Comparison of ENCODE assay signal across 8 mouse cellular contexts in the genomic region with DNA sequence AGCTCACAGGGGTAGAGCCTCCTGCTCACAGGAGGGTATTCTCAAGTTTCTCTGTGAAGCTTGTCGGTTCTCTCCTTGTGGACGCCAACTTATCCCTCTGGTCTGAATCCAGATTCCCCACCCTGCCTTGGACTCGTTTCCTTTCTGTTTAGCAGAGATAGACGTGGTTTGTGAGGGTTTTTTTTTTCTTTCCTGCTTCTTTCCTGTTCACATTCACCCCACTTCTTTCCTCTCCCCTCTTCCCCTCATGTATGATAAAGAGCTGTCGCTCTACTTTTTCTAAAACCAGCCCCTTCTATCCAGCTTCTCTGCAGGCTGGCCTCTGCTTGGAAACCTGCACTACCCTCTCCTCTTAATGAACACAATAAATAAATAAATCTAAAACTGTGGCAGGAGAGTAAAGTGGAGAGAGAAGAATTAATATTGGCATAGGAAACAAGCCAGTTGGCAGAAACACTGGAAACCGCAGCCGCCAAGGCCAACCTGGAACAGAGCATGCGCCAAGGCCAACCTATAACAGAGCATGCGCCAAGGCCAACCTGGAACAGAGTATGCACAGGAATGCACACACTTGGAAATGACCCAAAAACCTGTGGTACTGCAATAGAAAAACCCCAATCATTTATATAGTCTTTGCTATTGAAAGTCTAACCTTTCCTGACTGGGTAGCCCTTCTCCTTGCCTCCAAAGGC.
A peak's percentile ranks its signal among the peaks of the same experiment; 100 is the strongest.
DNase-seq lines count a peak whose midpoint lies in the region; ATAC-seq lines count a peak whose summit lies in the region.

No protein-coding gene starts in this region.

- no peak overlapping the region for H3K4me3 ChIP-seq in kidney, embryonic 15.5 days (replicated peaks)
- H3K4me3 ChIP-seq in stomach, embryonic 16.5 days (replicated peaks; ENCODE audit: low read length): no peak overlapping the region

- H3K36me3 ChIP-seq in kidney, embryonic 15.5 days: no peaks in the 10 kb centered on the region
- no peaks in the 10 kb centered on the region for H3K36me3 ChIP-seq in stomach, embryonic 16.5 days (ENCODE audit: control insufficient read depth, insufficient read depth, low read length)

- no peaks in the 10 kb centered on the region; the same call in 1 of the 2 replicates for H3K27me3 ChIP-seq in kidney, embryonic 15.5 days
- no peaks in the 10 kb centered on the region for H3K27me3 ChIP-seq in stomach, embryonic 16.5 days (ENCODE audit: control insufficient read depth, insufficient read depth, low read length)

- no peak overlapping the region for H3K9ac ChIP-seq in kidney, embryonic 15.5 days
- H3K9ac ChIP-seq in stomach, embryonic 16.5 days (ENCODE audit: low read length): no peak overlapping the region

- no peak overlapping the region for H3K4me2 ChIP-seq in kidney, embryonic 15.5 days
- no peak overlapping the region for H3K4me2 ChIP-seq in stomach, embryonic 16.5 days (ENCODE audit: low read depth, low read length)

- intact Hi-C loops in gastrocnemius, postnatal 14 days (cut with DNase I; ENCODE audit: low total_unique reads): no loop called here

- no peak overlapping the region for H3K27ac ChIP-seq in kidney, embryonic 15.5 days
- H3K27ac ChIP-seq in stomach, embryonic 16.5 days (ENCODE audit: low read length): peak overlapping the region; percentile 56

- 71% methylated on average over 9 of the region's 9 CpGs for WGBS in kidney, embryonic 15.5 days
- WGBS in stomach, embryonic 16.5 days: 57% methylated on average over 9 of the region's 9 CpGs

- ATAC-seq in kidney, embryonic 15.5 days (replicated peaks; ENCODE audit: low FRiP score): no peak
- ATAC-seq in stomach, embryonic 16.5 days (ENCODE audit: insufficient read depth, low FRiP score): peak; percentile 64; the same call in 1 of the 2 replicates

- no peaks in the 10 kb centered on the region for H3K9me3 ChIP-seq in kidney, embryonic 15.5 days (replicated peaks)
- H3K9me3 ChIP-seq in stomach, embryonic 16.5 days (replicated peaks; ENCODE audit: control insufficient read depth, low read length): no peaks in the 10 kb centered on the region

- H3K4me1 ChIP-seq in kidney, embryonic 15.5 days: peaks cover 21% of the 10 kb centered on the region
- H3K4me1 ChIP-seq in stomach, embryonic 16.5 days (ENCODE audit: control insufficient read depth, insufficient read depth, low read length): peaks cover 22% of the 10 kb centered on the region

- DNase-seq in kidney, adult 18-20 months: peak; percentile 24
- DNase-seq in gastrocnemius, postnatal 14 days: peak; percentile 39
- peak; percentile 18 to 34 for DNase-seq in kidney, postnatal 4 days
- no peak for DNase-seq in natural killer cell, adult 2 months (ENCODE audit: low spot score in 2 of 2)
- DNase-seq in frontal cortex, adult 2 months (ENCODE audit: extremely low spot score in 1 of 2, low spot score in 1 of 2): no peak
- DNase-seq in cerebellum, postnatal 4 days (ENCODE audit: low spot score in 2 of 2): no peak

Comparison
In these comparisons a context has a peak if more than half of its experiments do, and no peak if none do; other contexts are left out.
1. DNase-seq: peak in kidney, adult 18-20 months (single experiment), gastrocnemius, postnatal 14 days (single experiment) and kidney, postnatal 4 days (2 of 2); none in natural killer cell, adult 2 months (0 of 2), frontal cortex, adult 2 months (0 of 2) and cerebellum, postnatal 4 days (0 of 2).